Mouse (Mus musculus): ENCODE results near the gene Tnnt3. TPM values are rescaled to one million over a fixed set of nuclear protein-coding genes. Genes with fewer than 3 reads are reported as not detected.

The Tnnt3 gene
- polyA plus RNA-seq, 1 experiment from 2014 or later, result 1.5 TPM

GRCm38 (mm10) chr7:142496158-142496557 lies 2.5 kb upstream of the Tnnt3 start:
- Histone ChIP-seq H3K9ac (replicated peaks; ENCODE audit: low read depth) (no peak overlapping the region), H3K27ac (ENCODE audit: low read length) (no peak overlapping the region), H3K27me3 (replicated peaks; ENCODE audit: insufficient read depth, low read length) (no peaks in the 10 kb centered on the region), H3K4me2 (replicated peaks; ENCODE audit: low read depth, low read length) (no peak overlapping the region), H3K36me3 (ENCODE audit: insufficient read depth, low read length) (no peaks in the 10 kb centered on the region), H3K4me1 (ENCODE audit: insufficient read depth, low read depth, low read length) (no peaks in the 10 kb centered on the region), H3K4me3 (ENCODE audit: low read depth, low read length) (no peak overlapping the region), H3K9me3 (ENCODE audit: low read length) (no peaks in the 10 kb centered on the region)
- 84% methylated on average over 3 of the region's 3 CpGs for WGBS
- TF ChIP-seq CTCF (IDR thresholded peaks at IDR 0.05) (no peak), EP300 (IDR thresholded peaks at IDR 0.05) (no peak)
- ATAC-seq, result no peak
- DNase-seq (ENCODE audit: low spot score), result no peak

- no peaks in the 10 kb centered on the region for H3K9me3 ChIP-seq (ENCODE audit: low read length)
- no peaks in the 10 kb centered on the region for H3K36me3 ChIP-seq (ENCODE audit: insufficient read depth, low read length)
- H3K4me1 ChIP-seq (ENCODE audit: insufficient read depth, low read depth, low read length), result no peaks in the 10 kb centered on the region
- no peak overlapping the region for H3K27ac ChIP-seq (ENCODE audit: low read length)
- H3K27me3 ChIP-seq (replicated peaks; ENCODE audit: insufficient read depth, low read length), result no peaks in the 10 kb centered on the region
- DNase-seq (ENCODE audit: low spot score) (no peak), ATAC-seq (peak; percentile 20; the same call in 1 of the 2 replicates)
- no peak overlapping the region for H3K9ac ChIP-seq (replicated peaks; ENCODE audit: low read depth)
- no peak overlapping the region for H3K4me2 ChIP-seq (replicated peaks; ENCODE audit: low read depth, low read length)
- no peak overlapping the region for H3K4me3 ChIP-seq (ENCODE audit: low read depth, low read length)
- WGBS, result 81% methylated on average over 5 of the region's 5 CpGs
- TF ChIP-seq CTCF (IDR thresholded peaks at IDR 0.05) (peak; percentile 62), EP300 (IDR thresholded peaks at IDR 0.05) (no peak)
Measured at GRCm38 (mm10) chr7:142496800-142497199, 1.8 kb upstream of the Tnnt3 start.

- WGBS, result 86% methylated on average over 2 of the region's 2 CpGs
- Histone ChIP-seq H3K9ac (replicated peaks; ENCODE audit: low read depth) (no peak overlapping the region), H3K4me2 (replicated peaks; ENCODE audit: low read depth, low read length) (no peak overlapping the region), H3K27me3 (replicated peaks; ENCODE audit: insufficient read depth, low read length) (no peaks in the 10 kb centered on the region), H3K27ac (ENCODE audit: low read length) (no peak overlapping the region), H3K36me3 (ENCODE audit: insufficient read depth, low read length) (no peaks in the 10 kb centered on the region), H3K4me3 (ENCODE audit: low read depth, low read length) (no peak overlapping the region), H3K9me3 (ENCODE audit: low read length) (no peaks in the 10 kb centered on the region), H3K4me1 (ENCODE audit: insufficient read depth, low read depth, low read length) (no peaks in the 10 kb centered on the region)
- DNase-seq (ENCODE audit: low spot score) (peak; percentile 54), ATAC-seq (peak; percentile 67)
- TF ChIP-seq CTCF (IDR thresholded peaks at IDR 0.05) (peak; percentile 76), EP300 (IDR thresholded peaks at IDR 0.05) (no peak)
Measured at GRCm38 (mm10) chr7:142497775-142498174, 861 bp upstream of the Tnnt3 start.

- Histone ChIP-seq H3K4me3 (ENCODE audit: low read depth, low read length) (no peak overlapping the region), H3K27ac (ENCODE audit: low read length) (no peak overlapping the region)
- whole genome bisulfite sequencing, result 44% methylated on average over 5 of the region's 5 CpGs
Measured at GRCm38 (mm10) chr7:142499010-142499721, 530 bp downstream of the Tnnt3 start.

GRCm38 (mm10) chr7:142500032-142500431 lies 1.4 kb downstream of the Tnnt3 start:
- H3K36me3 ChIP-seq (ENCODE audit: insufficient read depth, low read length), result no peaks in the 10 kb centered on the region
- WGBS, result 71% methylated on average over 1 of the region's 1 CpGs
- H3K9me3 ChIP-seq (ENCODE audit: low read length), result no peaks in the 10 kb centered on the region
- H3K4me2 ChIP-seq (replicated peaks; ENCODE audit: low read depth, low read length), result no peak overlapping the region
- no peak overlapping the region for H3K27ac ChIP-seq (ENCODE audit: low read length)
- no peaks in the 10 kb centered on the region for H3K4me1 ChIP-seq (ENCODE audit: insufficient read depth, low read depth, low read length)
- no peak overlapping the region for H3K4me3 ChIP-seq (ENCODE audit: low read depth, low read length)
- no peak for TF ChIP-seq CTCF (IDR thresholded peaks at IDR 0.05)
- TF ChIP-seq EP300 (IDR thresholded peaks at IDR 0.05), result no peak
- DNase-seq (ENCODE audit: low spot score) (no peak), ATAC-seq (no peak)
- no peak overlapping the region for H3K9ac ChIP-seq (replicated peaks; ENCODE audit: low read depth)
- H3K27me3 ChIP-seq (replicated peaks; ENCODE audit: insufficient read depth, low read length), result no peaks in the 10 kb centered on the region

More at GRCm38 (mm10) chr7:142499010-142499721, 530 bp downstream of the Tnnt3 start:
- no peak for TF ChIP-seq EP300 (IDR thresholded peaks at IDR 0.05)
- DNase-seq (ENCODE audit: low spot score) (no peak), ATAC-seq (no peak)
- no peak overlapping the region for H3K9ac ChIP-seq (replicated peaks; ENCODE audit: low read depth)
- no peak overlapping the region for H3K4me2 ChIP-seq (replicated peaks; ENCODE audit: low read depth, low read length)
- no peaks in the 10 kb centered on the region for H3K27me3 ChIP-seq (replicated peaks; ENCODE audit: insufficient read depth, low read length)
- no peaks in the 10 kb centered on the region for H3K36me3 ChIP-seq (ENCODE audit: insufficient read depth, low read length)
- H3K4me1 ChIP-seq (ENCODE audit: insufficient read depth, low read depth, low read length), result no peaks in the 10 kb centered on the region
- H3K9me3 ChIP-seq (ENCODE audit: low read length), result no peaks in the 10 kb centered on the region

GRCm38 (mm10) chr7:142503206-142503605 lies 4.6 kb downstream of the Tnnt3 start:
- no peak for ATAC-seq
- 75% methylated on average over 4 of the region's 4 CpGs for WGBS
- TF ChIP-seq CTCF (IDR thresholded peaks at IDR 0.05) (no peak), EP300 (IDR thresholded peaks at IDR 0.05) (no peak)

More at GRCm38 (mm10) chr7:142503206-142503605, 4.6 kb downstream of the Tnnt3 start:
- Histone ChIP-seq H3K36me3 (ENCODE audit: insufficient read depth, low read length) (no peaks in the 10 kb centered on the region), H3K9ac (replicated peaks; ENCODE audit: low read depth) (no peak overlapping the region), H3K4me1 (ENCODE audit: insufficient read depth, low read depth, low read length) (no peaks in the 10 kb centered on the region), H3K4me3 (ENCODE audit: low read depth, low read length) (no peak overlapping the region), H3K4me2 (replicated peaks; ENCODE audit: low read depth, low read length) (no peak overlapping the region), H3K27me3 (replicated peaks; ENCODE audit: insufficient read depth, low read length) (no peaks in the 10 kb centered on the region), H3K27ac (ENCODE audit: low read length) (no peak overlapping the region), H3K9me3 (ENCODE audit: low read length) (no peaks in the 10 kb centered on the region)
- DNase-seq (ENCODE audit: low spot score), result no peak
